16 mouse cellular contexts compared by ENCODE assay signal in the genomic region with DNA sequence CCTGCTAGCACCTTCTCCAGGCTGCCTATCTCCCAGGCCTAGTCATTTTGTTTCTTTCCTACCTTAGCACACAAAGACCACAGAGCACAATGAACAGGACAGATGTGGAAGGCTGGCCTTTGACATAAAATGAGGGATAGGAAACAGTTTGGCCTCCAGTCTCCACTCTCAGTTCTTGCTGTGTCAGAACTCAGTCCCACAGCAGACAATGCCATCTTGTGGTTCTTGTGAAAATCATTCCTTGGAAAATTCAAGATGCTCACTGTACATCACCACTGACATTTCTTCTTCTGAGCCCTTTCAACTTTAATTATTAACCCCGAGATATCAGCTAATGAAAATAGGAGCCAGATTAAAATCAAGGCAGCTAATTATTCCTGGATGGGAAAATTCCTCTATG.
DNase-seq lines count a peak whose midpoint lies in the region; ATAC-seq and TF ChIP-seq lines count a peak whose summit lies in the region.
"Had no signal": no experiment of that assay in that cellular context is flagged by ENCODE, and none has a peak within 500 bp of the region (broad histone marks: within the 10 kb centered on the region; RNA-seq: fewer than 3 reads in every experiment).

No protein-coding gene starts in this region.

- CTCF ChIA-PET in Patski (lab: Charles Lee) = no interaction called here

- WGBS in embryonic facial prominence, embryonic 14.5 days = 59% methylated on average over 1 of the region's 1 CpGs

- intact Hi-C loops in left cerebral cortex, postnatal 25 days (cut with DNase I) = loop anchor here (5.0 kb wide), 2 partner anchors 481 to 556 kb away; no protein-coding TSS in a partner anchor

- in situ Hi-C loops in Patski (cut with MboI; ENCODE audit: low pct_unique_long_range_greater_than_20kb) = loop anchor here (25.0 kb wide), 1 partner anchor 481 kb away; no protein-coding TSS in a partner anchor

- no peaks in the 10 kb centered on the region for H3K4me1 ChIP-seq in embryonic facial prominence, embryonic 14.5 days (ENCODE audit: control insufficient read depth, insufficient read depth, low read length)
- H3K4me1 ChIP-seq: kidney, embryonic 15.5 days; limb, embryonic 13.5 days; lung, embryonic 15.5 days had no signal

- no peaks in the 10 kb centered on the region for H3K9me3 ChIP-seq in embryonic facial prominence, embryonic 14.5 days (ENCODE audit: control insufficient read depth, low read length)
- H3K9me3 ChIP-seq: kidney, embryonic 15.5 days; limb, embryonic 13.5 days; lung, embryonic 15.5 days had no signal

- peak; percentile 94 for ATAC-seq in frontal cortex, adult (ENCODE audit: low TSS enrichment)
- ATAC-seq in Patski = no peak
- ATAC-seq in embryonic facial prominence, embryonic 14.5 days (ENCODE audit: low read depth) = no peak

- H3K4me3 ChIP-seq in embryonic facial prominence, embryonic 14.5 days (ENCODE audit: low read depth, low read length) = no peak overlapping the region
- H3K4me3 ChIP-seq: heart, adult 2 months; kidney, embryonic 15.5 days; limb, embryonic 13.5 days; lung, embryonic 15.5 days; myocyte had no signal

- H3K27me3 ChIP-seq in Patski = peaks cover 27% of the 10 kb centered on the region
- H3K27me3 ChIP-seq in embryonic facial prominence, embryonic 14.5 days (replicated peaks; ENCODE audit: control insufficient read depth, insufficient read depth, low read length) = no peaks in the 10 kb centered on the region
- H3K27me3 ChIP-seq: kidney, embryonic 15.5 days; limb, embryonic 13.5 days; lung, embryonic 15.5 days had no signal

- POLR2A ChIA-PET in Patski (lab: Charles Lee) = no interaction called here

- no peak overlapping the region for H3K4me2 ChIP-seq in embryonic facial prominence, embryonic 14.5 days (ENCODE audit: low read depth, low read length)
- H3K4me2 ChIP-seq: kidney, embryonic 15.5 days; limb, embryonic 13.5 days; lung, embryonic 15.5 days had no signal

- H3K9ac ChIP-seq in embryonic facial prominence, embryonic 14.5 days (ENCODE audit: low read depth, low read length) = no peak overlapping the region
- H3K9ac ChIP-seq: kidney, embryonic 15.5 days; limb, embryonic 13.5 days; lung, embryonic 15.5 days had no signal

- no peak overlapping the region for H3K27ac ChIP-seq in embryonic facial prominence, embryonic 14.5 days (replicated peaks; ENCODE audit: low read depth, low read length)
- H3K27ac ChIP-seq: heart, adult 2 months; kidney, embryonic 15.5 days; limb, embryonic 13.5 days; lung, embryonic 15.5 days had no signal

- H3K36me3 ChIP-seq in embryonic facial prominence, embryonic 14.5 days (ENCODE audit: control insufficient read depth, insufficient read depth, low read length) = no peaks in the 10 kb centered on the region
- H3K36me3 ChIP-seq: kidney, embryonic 15.5 days; limb, embryonic 13.5 days; lung, embryonic 15.5 days had no signal

- peak; percentile 13 for TF ChIP-seq CTCF in Patski (IDR thresholded peaks at IDR 0.05)

- DNase-seq in frontal cortex, postnatal 36 days (ENCODE audit: low spot score in 2 of 2) = no peak
- DNase-seq in left cerebral cortex, postnatal 25 days (ENCODE audit: low spot score in 2 of 2) = peak; percentile 12 to 46
- no peak for DNase-seq in left cerebral cortex, adult 11 months (ENCODE audit: low spot score)
- no peak for DNase-seq in Patski (ENCODE audit: low read depth, low spot score)
- peak; percentile 55 for DNase-seq in embryonic facial prominence, embryonic 14.5 days (ENCODE audit: low spot score)
- no peak for DNase-seq in thymus, postnatal 36 days
- no peak for DNase-seq in adrenal gland, adult 18-20 months (ENCODE audit: low spot score in 2 of 2)
- DNase-seq: adrenal gland, adult 8-10 months; heart, adult 2 months; heart, postnatal 10 days; right cerebral cortex, postnatal 4 days had no signal

Comparison
In these comparisons a context has a peak if more than half of its experiments do, and no peak if none do; other contexts are left out.
1. DNase-seq: peak in left cerebral cortex, postnatal 25 days (2 of 2) and embryonic facial prominence, embryonic 14.5 days (single experiment); none in frontal cortex, postnatal 36 days (0 of 2), left cerebral cortex, adult 11 months (single experiment), Patski (single experiment), thymus, postnatal 36 days (0 of 2) and adrenal gland, adult 18-20 months (0 of 2).